17 mouse cellular contexts compared by ENCODE assay signal in the genomic region with DNA sequence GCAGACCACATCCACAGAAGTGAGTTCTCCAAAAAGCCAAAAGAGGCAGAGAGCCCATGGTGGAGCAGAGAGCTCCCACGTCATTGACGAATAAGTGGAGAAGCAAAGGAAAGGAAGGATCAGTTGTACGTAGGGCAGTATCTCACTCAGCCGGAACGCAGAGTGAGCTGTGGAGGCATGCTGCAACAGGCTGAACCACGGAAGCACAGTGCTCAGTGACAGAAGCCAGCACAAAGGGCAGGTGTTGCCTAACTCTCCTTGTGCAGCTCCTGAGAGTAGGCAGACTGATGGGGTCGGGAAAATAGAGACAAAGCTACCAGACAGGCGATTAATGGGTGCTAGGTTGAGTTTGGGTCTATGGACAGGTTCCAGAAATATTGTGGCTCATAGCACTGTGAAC.
DNase-seq lines count a peak whose midpoint lies in the region; ATAC-seq and TF ChIP-seq lines count a peak whose summit lies in the region.
"Had no signal": no experiment of that assay in that cellular context is flagged by ENCODE, and none has a peak within 500 bp of the region (broad histone marks: within the 10 kb centered on the region; RNA-seq: fewer than 3 reads in every experiment).

No protein-coding gene starts in this region.

- H3K9ac ChIP-seq in kidney, embryonic 15.5 days: no peak overlapping the region
- H3K9ac ChIP-seq: forebrain, embryonic 13.5 days; forebrain, postnatal 0 days; heart, embryonic 12.5 days; hindbrain, embryonic 14.5 days had no signal

- no peak for ATAC-seq in kidney, embryonic 15.5 days (replicated peaks; ENCODE audit: low FRiP score)
- ATAC-seq: forebrain, embryonic 13.5 days; forebrain, postnatal 0 days had no signal

- WGBS in kidney, adult 2 months: 46% methylated on average over 8 of the region's 8 CpGs
- WGBS in kidney, embryonic 15.5 days: 60% methylated on average over 8 of the region's 8 CpGs

- TF ChIP-seq CTCF in kidney, adult 2 months (conservative IDR thresholded peaks at IDR 0.05; ENCODE audit: insufficient read depth, insufficient read length, low read depth, low read length): no peak

- no peak for TF ChIP-seq POLR2A in kidney, adult 2 months (IDR thresholded peaks at IDR 0.05; ENCODE audit: low read depth, low read length)

- no peaks in the 10 kb centered on the region for H3K9me3 ChIP-seq in kidney, embryonic 15.5 days (replicated peaks)
- H3K9me3 ChIP-seq: forebrain, embryonic 13.5 days; heart, embryonic 12.5 days; hindbrain, embryonic 10.5 days had no signal

- peak; percentile 11 for DNase-seq in kidney, adult 2 months
- DNase-seq in urinary bladder, postnatal 14 days (ENCODE audit: low spot score): peak; percentile 64
- no peak for DNase-seq in urinary bladder, adult 2 months (ENCODE audit: low spot score)
- peak; percentile 19 for DNase-seq in urinary bladder, postnatal 25 days (ENCODE audit: low spot score)
- DNase-seq in spleen, postnatal 10 days (ENCODE audit: low spot score in 2 of 2): no peak
- DNase-seq in neural tube, embryonic 10.5 days (ENCODE audit: extremely low spot score, low spot score): no peak
- DNase-seq: adrenal gland, adult 8-10 months; adrenal gland, postnatal 36 days; cerebellum, adult 2 months; cerebellum, postnatal 10 days; forebrain, postnatal 0 days; gastrocnemius, postnatal 14 days had no signal

- no peak overlapping the region for H3K4me3 ChIP-seq in kidney, adult 2 months (ENCODE audit: insufficient read depth, low read depth, low read length)
- no peak overlapping the region for H3K4me3 ChIP-seq in kidney, embryonic 15.5 days (replicated peaks)
- H3K4me3 ChIP-seq: forebrain, embryonic 13.5 days; heart, embryonic 12.5 days; hindbrain, embryonic 10.5 days had no signal

- H3K27me3 ChIP-seq in kidney, adult 2 months (replicated peaks; ENCODE audit: control insufficient read depth, insufficient read depth, low read length): no peaks in the 10 kb centered on the region
- H3K27me3 ChIP-seq in kidney, embryonic 15.5 days: no peaks in the 10 kb centered on the region
- H3K27me3 ChIP-seq: forebrain, embryonic 13.5 days; heart, embryonic 12.5 days had no signal

- H3K27ac ChIP-seq in kidney, adult 2 months (ENCODE audit: insufficient read depth, low read depth, low read length): no peak overlapping the region
- H3K27ac ChIP-seq in kidney, embryonic 15.5 days: no peak overlapping the region
- H3K27ac ChIP-seq: forebrain, embryonic 13.5 days; hindbrain, embryonic 10.5 days; hindbrain, embryonic 14.5 days had no signal

- H3K4me1 ChIP-seq in kidney, adult 2 months (ENCODE audit: control insufficient read depth, insufficient read depth, low read length): no peaks in the 10 kb centered on the region
- no peaks in the 10 kb centered on the region for H3K4me1 ChIP-seq in kidney, embryonic 15.5 days
- H3K4me1 ChIP-seq: heart, embryonic 12.5 days had no signal

- H3K4me2 ChIP-seq in kidney, embryonic 15.5 days: no peak overlapping the region
- H3K4me2 ChIP-seq: forebrain, embryonic 13.5 days; heart, embryonic 12.5 days; hindbrain, embryonic 14.5 days had no signal

- no peaks in the 10 kb centered on the region for H3K36me3 ChIP-seq in kidney, adult 2 months (ENCODE audit: control insufficient read depth, insufficient read depth, low read length)
- no peaks in the 10 kb centered on the region for H3K36me3 ChIP-seq in kidney, embryonic 15.5 days
- H3K36me3 ChIP-seq: heart, embryonic 12.5 days; hindbrain, embryonic 10.5 days had no signal

Comparison
In these comparisons a context has a peak if more than half of its experiments do, and no peak if none do; other contexts are left out.
1. DNase-seq: peak in kidney, adult 2 months (single experiment), urinary bladder, postnatal 14 days (single experiment) and urinary bladder, postnatal 25 days (single experiment); none in urinary bladder, adult 2 months (single experiment), spleen, postnatal 10 days (0 of 2) and neural tube, embryonic 10.5 days (single experiment).